Comparison of ENCODE assay signal across 8 mouse cellular contexts in genomic region chr17:30575121-30575904, GRCm38 (mm10). TPM values are rescaled to one million over a fixed set of nuclear protein-coding genes. Genes with fewer than 3 reads are reported as not detected.
DNase-seq lines count a peak whose midpoint lies in the region; ATAC-seq and TF ChIP-seq lines count a peak whose summit lies in the region.

No protein-coding gene starts in this region.

- H3K4me3 ChIP-seq in ES-E14 (ENCODE audit: insufficient read depth in 1 of 2, low read depth in 1 of 2, low read length in 2 of 2, poor library complexity in 1 of 2, severe bottlenecking in 1 of 2), result peak overlapping the region; percentile 62 to 80
- peak overlapping the region; percentile 71 for H3K4me3 ChIP-seq in hindbrain, embryonic 10.5 days
- H3K4me3 ChIP-seq in limb, embryonic 13.5 days, result peak overlapping the region; percentile 73
- H3K4me3 ChIP-seq in neural tube, embryonic 14.5 days (ENCODE audit: low read depth, low read length), result peak overlapping the region; percentile 74

- DNase-seq in kidney, adult 8-10 months, result peak; percentile 36 to 48
- no peak for DNase-seq in kidney, adult 18-20 months
- DNase-seq in ES-E14 (ENCODE audit: low read depth, low spot score), result no peak
- DNase-seq in hindbrain, embryonic 10.5 days (ENCODE audit: low spot score), result no peak
- DNase-seq in gastrocnemius, postnatal 14 days, result no peak

- peak overlapping the region; percentile 82 for H3K9ac ChIP-seq in ES-E14 (ENCODE audit: insufficient read depth, low read depth, low read length, poor library complexity, severe bottlenecking)
- peak overlapping the region; percentile 74 for H3K9ac ChIP-seq in limb, embryonic 13.5 days
- H3K9ac ChIP-seq in neural tube, embryonic 14.5 days (replicated peaks; ENCODE audit: low read depth, low read length), result peak overlapping the region; percentile 88

- H3K27me3 ChIP-seq in hindbrain, embryonic 10.5 days (ENCODE audit: insufficient read depth, poor library complexity, severe bottlenecking), result no peaks in the 10 kb centered on the region
- H3K27me3 ChIP-seq in limb, embryonic 13.5 days, result no peaks in the 10 kb centered on the region
- no peaks in the 10 kb centered on the region for H3K27me3 ChIP-seq in neural tube, embryonic 14.5 days (ENCODE audit: control insufficient read depth, insufficient read depth, low read length)

- in situ Hi-C loops in ES-E14 (cut with MboI; ENCODE audit: low sequenced_read_pairs in 2 of 2, unreplicated experiment in 2 of 2), result no loop called here

- H3K27ac ChIP-seq in ES-E14 (ENCODE audit: insufficient read depth, low read depth, low read length, poor library complexity, severe bottlenecking), result peak overlapping the region; percentile 57
- H3K27ac ChIP-seq in hindbrain, embryonic 10.5 days, result peak overlapping the region; percentile 95
- H3K27ac ChIP-seq in limb, embryonic 13.5 days, result peak overlapping the region; percentile 73; the same call in 1 of the 2 replicates
- H3K27ac ChIP-seq in neural tube, embryonic 14.5 days (ENCODE audit: low read depth, low read length), result peak overlapping the region; percentile 96

- no peaks in the 10 kb centered on the region for H3K36me3 ChIP-seq in ES-E14 (ENCODE audit: control insufficient read depth, insufficient read depth, low read length, poor library complexity, severe bottlenecking)
- no peaks in the 10 kb centered on the region for H3K36me3 ChIP-seq in hindbrain, embryonic 10.5 days
- no peaks in the 10 kb centered on the region for H3K36me3 ChIP-seq in limb, embryonic 13.5 days
- H3K36me3 ChIP-seq in neural tube, embryonic 14.5 days (ENCODE audit: control insufficient read depth, insufficient read depth, low read length), result no peaks in the 10 kb centered on the region

- peaks cover 5 to 7% of the 10 kb centered on the region in 2 experiments; a peak in 2 of 4 replicates for H3K4me1 ChIP-seq in ES-E14 (ENCODE audit: control insufficient read depth in 2 of 2, insufficient read depth in 2 of 2, low read length in 2 of 2, poor library complexity in 1 of 2)
- H3K4me1 ChIP-seq in hindbrain, embryonic 10.5 days (replicated peaks), result peaks cover 24% of the 10 kb centered on the region
- peaks cover 29% of the 10 kb centered on the region for H3K4me1 ChIP-seq in limb, embryonic 13.5 days
- H3K4me1 ChIP-seq in neural tube, embryonic 14.5 days (ENCODE audit: control insufficient read depth, insufficient read depth, low read length), result peaks cover 14% of the 10 kb centered on the region

- ATAC-seq in common myeloid progenitor, adult 5-6 weeks (replicated peaks; ENCODE audit: low read depth, poor library complexity, severe bottlenecking), result 0 out of 2 replicates have a peak, but pooled peaks have one; percentile 9
- peak; percentile 38 for ATAC-seq in limb, embryonic 13.5 days (ENCODE audit: low FRiP score, low read depth)
- ATAC-seq in neural tube, embryonic 14.5 days (ENCODE audit: low read depth), result no peak; the same call in 1 of the 2 replicates

- H3K4me2 ChIP-seq in limb, embryonic 13.5 days (replicated peaks), result peak overlapping the region; percentile 68
- H3K4me2 ChIP-seq in neural tube, embryonic 14.5 days (ENCODE audit: low read depth, low read length), result peak overlapping the region; percentile 84

- H3K9me3 ChIP-seq in ES-E14 (ENCODE audit: control insufficient read depth, insufficient read depth, low read depth, low read length), result no peaks in the 10 kb centered on the region
- no peaks in the 10 kb centered on the region for H3K9me3 ChIP-seq in hindbrain, embryonic 10.5 days
- no peaks in the 10 kb centered on the region for H3K9me3 ChIP-seq in limb, embryonic 13.5 days
- H3K9me3 ChIP-seq in neural tube, embryonic 14.5 days (ENCODE audit: control insufficient read depth, low read length), result no peaks in the 10 kb centered on the region

- intact Hi-C loops in gastrocnemius, postnatal 14 days (cut with DNase I; ENCODE audit: low total_unique reads), result no loop called here

- WGBS in hindbrain, embryonic 10.5 days, result 11% methylated on average over 35 of the region's 35 CpGs
- WGBS in limb, embryonic 13.5 days, result 8% methylated on average over 35 of the region's 35 CpGs
- WGBS in neural tube, embryonic 14.5 days, result 6% methylated on average over 35 of the region's 35 CpGs

TF ChIP-seq in ES-E14, 5 proteins besides CTCF, POLR2A, EP300 and RAD21:
- TF ChIP-seq CHD2 (IDR thresholded peaks at IDR 0.05; ENCODE audit: low read depth, low read length) (no peak), ZNF384 (IDR thresholded peaks at IDR 0.05; ENCODE audit: low read depth, low read length) (no peak), ZC3H11A (IDR thresholded peaks at IDR 0.05; ENCODE audit: borderline replicate concordance, low read depth, low read length) (no peak)

RNA-seq across cellular contexts. Expression of gene Btbd9, which starts 1.0 kb away (rescaled TPM):
- total RNA-seq in ES-E14 (2012; rRNA removed), result 28.2 and 34.8 TPM in 2 replicates
- total RNA-seq in common myeloid progenitor, adult 5-6 weeks (2017), result 23.4 and 25.5 TPM in 2 replicates
- 66.1 and 67.3 TPM in 2 replicates for polyA plus RNA-seq in hindbrain, embryonic 10.5 days (2016; fragmentation: Nextera tagmentation; extraction: Ambion mirVana)
- polyA plus RNA-seq in limb, embryonic 13.5 days (2015; fragmentation: Nextera tagmentation; extraction: Ambion mirVana), result 74.3 and 76.1 TPM in 2 replicates
- polyA plus RNA-seq in neural tube, embryonic 14.5 days (2014; fragmentation: Nextera tagmentation; extraction: Ambion mirVana), result 127 and 130 TPM in 2 replicates
- total RNA-seq in gastrocnemius, postnatal 14 days (2021), result 10 to 100 TPM in 1 of 2 experiments, 1 to 10 TPM in 1; 9.7 to 14.8 TPM

RNA-seq across cellular contexts. Expression of gene Dnah8, which starts 48.8 kb away (rescaled TPM):
- total RNA-seq in ES-E14 (2012; rRNA removed), result 19.5 and 28.0 TPM in 2 replicates
- total RNA-seq in common myeloid progenitor, adult 5-6 weeks (2017), result 27.9 and 50.6 TPM in 2 replicates
- 1.0 and 1.3 TPM in 2 replicates for polyA plus RNA-seq in hindbrain, embryonic 10.5 days (2016; fragmentation: Nextera tagmentation; extraction: Ambion mirVana)
- polyA plus RNA-seq in limb, embryonic 13.5 days (2015; fragmentation: Nextera tagmentation; extraction: Ambion mirVana), result 0.72 and 1.1 TPM in 2 replicates
- polyA plus RNA-seq in neural tube, embryonic 14.5 days (2014; fragmentation: Nextera tagmentation; extraction: Ambion mirVana), result 3.9 and 5.5 TPM in 2 replicates
- total RNA-seq in gastrocnemius, postnatal 14 days (2021), result 1 to 10 TPM in 1 of 2 experiments, under 1 TPM in 1; 0.90 to 1.6 TPM

RNA-seq across cellular contexts. Expression of gene Glo1, which starts 51.4 kb away (rescaled TPM):
- 283 and 284 TPM in 2 replicates for total RNA-seq in ES-E14 (2012; rRNA removed)
- total RNA-seq in common myeloid progenitor, adult 5-6 weeks (2017), result 144 and 156 TPM in 2 replicates
- 230 and 231 TPM in 2 replicates for polyA plus RNA-seq in hindbrain, embryonic 10.5 days (2016; fragmentation: Nextera tagmentation; extraction: Ambion mirVana)
- polyA plus RNA-seq in limb, embryonic 13.5 days (2015; fragmentation: Nextera tagmentation; extraction: Ambion mirVana), result 209 and 211 TPM in 2 replicates
- polyA plus RNA-seq in neural tube, embryonic 14.5 days (2014; fragmentation: Nextera tagmentation; extraction: Ambion mirVana), result 159 and 179 TPM in 2 replicates
- 100 to 1,000 TPM; 125 to 128 TPM for total RNA-seq in gastrocnemius, postnatal 14 days (2021)

Comparison
In these comparisons a context has a peak if more than half of its experiments do, and no peak if none do; other contexts are left out.
1. DNase-seq: peak in kidney, adult 8-10 months (2 of 2); none in kidney, adult 18-20 months (single experiment), ES-E14 (single experiment), hindbrain, embryonic 10.5 days (single experiment) and gastrocnemius, postnatal 14 days (single experiment).
2. Peak in every context shown above with its lines, with median percentiles within 50 percentile points of each other: H3K27ac ChIP-seq, H3K4me3 ChIP-seq and H3K9ac ChIP-seq.